Mouse (Mus musculus): ENCODE measurements around the gene Ube2c. TPM values are rescaled to one million over a fixed set of nuclear protein-coding genes. Genes with fewer than 3 reads are reported as not detected.

The Ube2c gene
- polyA plus RNA-seq, 1 experiment from 2014 or later: 42.8 TPM

DNA sequence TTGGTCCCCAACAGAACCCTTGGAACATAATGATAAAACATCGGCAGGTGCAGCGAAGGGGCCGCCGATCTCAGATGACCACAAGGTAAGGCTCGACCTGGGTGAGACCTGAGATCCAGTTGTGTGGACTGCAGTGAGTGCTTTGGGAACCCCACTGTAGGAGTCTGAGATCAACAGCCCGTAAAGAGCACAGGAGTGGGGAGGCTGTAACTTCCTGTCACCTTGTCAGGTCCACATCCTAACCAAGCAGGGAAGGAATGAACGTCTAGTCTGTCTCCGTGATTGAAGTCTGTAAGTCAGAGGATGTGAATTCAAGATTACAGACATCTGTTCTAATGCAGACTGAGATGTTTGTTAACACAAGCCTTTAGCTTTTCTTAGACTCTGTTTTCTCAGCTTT, 23.0 kb upstream of the Ube2c start:
- H3K27ac ChIP-seq (replicated peaks): no peak overlapping the region
- peaks cover 39% of the 10 kb centered on the region for H3K4me1 ChIP-seq
- no peak for ATAC-seq (ENCODE audit: low FRiP score)
- H3K36me3 ChIP-seq: peaks cover 22% of the 10 kb centered on the region
- H3K9me3 ChIP-seq (replicated peaks): no peaks in the 10 kb centered on the region
- H3K27me3 ChIP-seq (replicated peaks): no peaks in the 10 kb centered on the region
- WGBS: 62% methylated on average over 8 of the region's 8 CpGs
- peak overlapping the region; percentile 98 for H3K9ac ChIP-seq (replicated peaks)
- peak overlapping the region; percentile 74 for H3K4me2 ChIP-seq
- peak overlapping the region; percentile 96 for H3K4me3 ChIP-seq (replicated peaks)

DNA sequence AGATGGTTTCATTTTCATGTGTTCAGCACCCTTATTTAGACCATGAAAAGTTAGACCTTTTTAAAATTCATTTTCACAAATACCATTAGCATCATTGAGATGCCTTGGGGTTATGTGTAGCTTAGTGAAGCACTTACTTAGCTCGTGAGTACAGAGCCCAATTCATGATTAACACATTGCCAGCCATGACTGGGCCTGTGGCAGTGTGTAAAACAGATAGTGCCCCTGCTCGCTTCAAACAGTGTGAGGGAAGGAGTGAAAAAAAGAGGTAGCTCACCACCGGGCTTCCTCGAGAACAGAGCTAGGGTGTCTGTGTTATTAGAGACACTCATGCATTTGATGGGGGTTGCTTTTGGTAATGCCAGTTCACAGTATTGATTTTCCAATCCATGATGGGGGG, 21.5 kb upstream of the Ube2c start:
- ATAC-seq (ENCODE audit: low FRiP score): no peak
- peaks cover 39% of the 10 kb centered on the region for H3K4me1 ChIP-seq
- H3K27me3 ChIP-seq (replicated peaks): no peaks in the 10 kb centered on the region
- no peak overlapping the region for H3K27ac ChIP-seq (replicated peaks)
- WGBS: 80% methylated on average over 4 of the region's 4 CpGs
- no peak overlapping the region for H3K4me3 ChIP-seq (replicated peaks)
- H3K9ac ChIP-seq (replicated peaks): no peak overlapping the region
- H3K36me3 ChIP-seq: peaks cover 34% of the 10 kb centered on the region
- H3K4me2 ChIP-seq: no peak overlapping the region
- H3K9me3 ChIP-seq (replicated peaks): no peaks in the 10 kb centered on the region

DNA sequence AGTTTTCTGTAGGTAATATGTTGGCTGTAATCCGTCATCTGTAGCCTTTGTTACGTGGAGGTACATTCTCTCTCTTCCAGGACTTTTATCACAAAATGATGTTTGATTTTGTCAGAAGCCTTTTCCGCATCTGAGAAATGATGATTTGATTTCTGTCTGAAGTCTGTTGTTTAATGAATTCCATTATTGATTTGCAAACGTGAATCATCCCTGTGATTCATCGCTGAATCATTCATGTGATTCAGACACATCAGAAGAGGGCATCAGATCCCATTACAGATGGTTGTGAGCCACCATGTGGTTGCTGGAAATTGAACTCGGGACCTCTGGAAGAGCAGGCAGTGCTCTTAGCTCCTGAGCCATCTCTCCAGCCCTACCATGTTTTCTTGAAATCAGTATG, 20.7 kb upstream of the Ube2c start:
- WGBS: 88% methylated on average over 6 of the region's 6 CpGs
- Histone ChIP-seq H3K4me3 (replicated peaks) (no peak overlapping the region), H3K27ac (replicated peaks) (no peak overlapping the region), H3K4me2 (no peak overlapping the region), H3K36me3 (peaks cover 40% of the 10 kb centered on the region), H3K27me3 (replicated peaks) (no peaks in the 10 kb centered on the region), H3K4me1 (peaks cover 39% of the 10 kb centered on the region), H3K9ac (replicated peaks) (no peak overlapping the region), H3K9me3 (replicated peaks) (no peaks in the 10 kb centered on the region)
- no peak for ATAC-seq (ENCODE audit: low FRiP score)

- no peak for ATAC-seq (ENCODE audit: low FRiP score)
- H3K9ac ChIP-seq (replicated peaks): no peak overlapping the region
- WGBS: 92% methylated on average over 2 of the region's 2 CpGs
- H3K4me2 ChIP-seq: no peak overlapping the region
- H3K4me3 ChIP-seq (replicated peaks): no peak overlapping the region
- H3K27me3 ChIP-seq (replicated peaks): no peaks in the 10 kb centered on the region
- H3K4me1 ChIP-seq: peaks cover 19% of the 10 kb centered on the region
- no peaks in the 10 kb centered on the region for H3K9me3 ChIP-seq (replicated peaks)
- no peak overlapping the region for H3K27ac ChIP-seq (replicated peaks)
- H3K36me3 ChIP-seq: peaks cover 74% of the 10 kb centered on the region
Measured at GRCm38 (mm10) chr2:164752454-164752853, 17.2 kb upstream of the Ube2c start.

GRCm38 (mm10) chr2:164754105-164754504, 15.6 kb upstream of the Ube2c start:
- ATAC-seq (ENCODE audit: low FRiP score): no peak
- peaks cover 77% of the 10 kb centered on the region for H3K36me3 ChIP-seq
- no peak overlapping the region for H3K9ac ChIP-seq (replicated peaks)

DNA sequence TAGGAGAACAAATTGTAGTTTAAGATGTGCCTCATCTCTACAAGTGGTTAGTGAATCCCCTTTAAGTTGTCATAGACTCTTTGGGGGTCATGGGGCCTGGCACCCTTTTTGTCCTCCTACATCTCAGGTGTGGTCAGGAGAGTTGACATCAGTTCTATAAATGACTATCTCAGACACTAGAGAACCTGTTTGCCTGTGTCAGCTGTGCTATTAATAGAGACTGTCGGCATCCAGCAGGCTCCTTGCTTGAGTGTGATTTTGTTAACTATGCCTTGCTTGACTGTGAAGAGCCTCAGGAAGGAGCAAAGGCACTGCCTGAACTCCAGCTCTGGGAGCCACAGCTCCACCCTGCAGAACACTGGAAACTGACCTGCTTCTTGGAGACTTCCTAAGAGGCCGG, 14.9 kb upstream of the Ube2c start:
- Histone ChIP-seq H3K9me3 (replicated peaks) (no peaks in the 10 kb centered on the region), H3K4me1 (0 out of 2 replicates have a peak, but pooled peaks cover 3% of the 10 kb centered on the region), H3K4me3 (replicated peaks) (no peak overlapping the region), H3K27ac (replicated peaks) (no peak overlapping the region), H3K36me3 (peaks cover 83% of the 10 kb centered on the region), H3K27me3 (replicated peaks) (no peaks in the 10 kb centered on the region), H3K4me2 (no peak overlapping the region), H3K9ac (replicated peaks) (no peak overlapping the region)
- WGBS: 88% methylated on average over 2 of the region's 2 CpGs
- no peak for ATAC-seq (ENCODE audit: low FRiP score)

More at GRCm38 (mm10) chr2:164754105-164754504, 15.6 kb upstream of the Ube2c start:
- Histone ChIP-seq H3K27me3 (replicated peaks) (no peaks in the 10 kb centered on the region), H3K27ac (replicated peaks) (no peak overlapping the region), H3K4me3 (replicated peaks) (no peak overlapping the region), H3K4me1 (0 out of 2 replicates have a peak, but pooled peaks cover 5% of the 10 kb centered on the region), H3K4me2 (no peak overlapping the region), H3K9me3 (replicated peaks) (no peaks in the 10 kb centered on the region)
- 83% methylated on average over 11 of the region's 11 CpGs for WGBS

- H3K4me2 ChIP-seq: no peak overlapping the region
- H3K27ac ChIP-seq (replicated peaks): no peak overlapping the region
- peaks cover 97% of the 10 kb centered on the region for H3K36me3 ChIP-seq
- H3K4me3 ChIP-seq (replicated peaks): no peak overlapping the region
- no peaks in the 10 kb centered on the region for H3K9me3 ChIP-seq (replicated peaks)
- ATAC-seq (ENCODE audit: low FRiP score): no peak
- 89% methylated on average over 11 of the region's 11 CpGs for WGBS
- no peak overlapping the region for H3K9ac ChIP-seq (replicated peaks)
- no peaks in the 10 kb centered on the region for H3K4me1 ChIP-seq
- H3K27me3 ChIP-seq (replicated peaks): no peaks in the 10 kb centered on the region
Measured at GRCm38 (mm10) chr2:164757841-164758240, 11.9 kb upstream of the Ube2c start.

DNA sequence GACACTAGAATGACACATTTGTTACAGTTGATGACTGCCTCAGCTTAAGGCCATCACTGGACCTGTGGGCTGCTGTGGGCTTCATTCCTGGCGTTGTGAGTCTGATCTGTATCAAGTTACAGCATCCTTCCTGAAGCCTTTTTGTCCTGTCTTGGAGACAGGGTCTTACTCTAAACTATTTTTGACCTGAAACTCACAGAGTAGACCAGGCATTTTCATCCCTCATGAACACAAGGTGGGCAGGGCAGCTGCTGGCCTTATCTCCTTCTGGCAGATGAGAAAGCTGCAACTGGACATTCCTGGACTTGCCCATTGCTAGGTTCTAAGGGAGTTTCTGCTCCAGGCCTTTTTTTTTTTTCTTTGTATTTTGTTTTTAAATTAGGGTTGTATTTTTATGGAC, 11.0 kb upstream of the Ube2c start:
- peaks cover 100% of the 10 kb centered on the region for H3K36me3 ChIP-seq
- H3K4me2 ChIP-seq: no peak overlapping the region
- H3K4me1 ChIP-seq: no peaks in the 10 kb centered on the region
- WGBS: 89% methylated on average over 1 of the region's 1 CpGs
- H3K4me3 ChIP-seq (replicated peaks): no peak overlapping the region
- no peak overlapping the region for H3K9ac ChIP-seq (replicated peaks)
- H3K9me3 ChIP-seq (replicated peaks): no peaks in the 10 kb centered on the region
- no peak for ATAC-seq (ENCODE audit: low FRiP score)
- H3K27ac ChIP-seq (replicated peaks): no peak overlapping the region
- no peaks in the 10 kb centered on the region for H3K27me3 ChIP-seq (replicated peaks)

DNA sequence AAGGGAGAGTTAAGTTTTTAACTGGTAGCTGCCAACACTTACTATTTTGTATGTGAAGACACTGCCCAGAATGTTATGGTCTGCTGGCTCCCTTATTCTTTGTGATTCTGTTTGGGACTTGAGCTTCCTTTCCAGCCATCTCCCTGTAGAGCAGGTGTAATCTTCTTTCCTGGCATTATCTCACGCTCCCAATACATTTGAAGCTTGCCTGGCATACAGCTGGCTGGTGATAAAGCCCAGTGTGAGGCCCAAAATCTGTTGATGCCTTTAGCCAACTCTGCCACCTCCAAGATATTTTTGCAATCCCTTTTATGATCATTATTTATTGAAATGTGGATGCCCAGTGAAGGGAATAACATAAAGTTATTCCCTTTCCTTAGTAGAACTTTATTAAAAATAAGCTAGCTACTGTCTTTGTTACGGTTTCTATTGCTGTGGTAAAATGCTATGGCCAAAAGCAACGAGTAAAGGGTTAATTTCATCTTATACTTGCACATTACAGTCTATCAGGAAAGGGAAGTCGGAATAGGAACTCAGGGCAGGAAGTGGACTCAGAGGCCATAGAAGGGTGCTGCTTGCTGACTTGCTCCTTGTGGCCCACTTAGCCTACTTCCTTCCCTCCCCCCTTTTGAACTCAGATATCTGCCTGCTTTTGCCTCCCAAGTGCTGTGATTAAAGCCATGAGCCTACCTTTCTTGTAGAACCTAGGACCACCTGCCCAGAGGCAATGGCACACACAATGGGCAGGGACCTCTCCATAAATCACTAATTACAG, 9.5 kb upstream of the Ube2c start:
- H3K36me3 ChIP-seq: peaks cover 93% of the 10 kb centered on the region
- no peak overlapping the region for H3K9ac ChIP-seq (replicated peaks)
- no peaks in the 10 kb centered on the region for H3K4me1 ChIP-seq
- 86% methylated on average over 4 of the region's 4 CpGs for whole genome bisulfite sequencing
- H3K27ac ChIP-seq (replicated peaks): no peak overlapping the region
- H3K4me3 ChIP-seq (replicated peaks): no peak overlapping the region
- no peak overlapping the region for H3K4me2 ChIP-seq
- H3K27me3 ChIP-seq (replicated peaks): no peaks in the 10 kb centered on the region
- no peaks in the 10 kb centered on the region for H3K9me3 ChIP-seq (replicated peaks)
- no peak for ATAC-seq (ENCODE audit: low FRiP score)

GRCm38 (mm10) chr2:164761502-164761901, 8.2 kb upstream of the Ube2c start:
- Histone ChIP-seq H3K4me3 (replicated peaks) (no peak overlapping the region), H3K4me1 (no peaks in the 10 kb centered on the region), H3K9me3 (replicated peaks) (no peaks in the 10 kb centered on the region), H3K36me3 (peaks cover 93% of the 10 kb centered on the region), H3K27ac (replicated peaks) (no peak overlapping the region), H3K9ac (replicated peaks) (no peak overlapping the region), H3K27me3 (replicated peaks) (no peaks in the 10 kb centered on the region), H3K4me2 (no peak overlapping the region)
- WGBS: 90% methylated on average over 2 of the region's 2 CpGs
- ATAC-seq (ENCODE audit: low FRiP score): no peak

DNA sequence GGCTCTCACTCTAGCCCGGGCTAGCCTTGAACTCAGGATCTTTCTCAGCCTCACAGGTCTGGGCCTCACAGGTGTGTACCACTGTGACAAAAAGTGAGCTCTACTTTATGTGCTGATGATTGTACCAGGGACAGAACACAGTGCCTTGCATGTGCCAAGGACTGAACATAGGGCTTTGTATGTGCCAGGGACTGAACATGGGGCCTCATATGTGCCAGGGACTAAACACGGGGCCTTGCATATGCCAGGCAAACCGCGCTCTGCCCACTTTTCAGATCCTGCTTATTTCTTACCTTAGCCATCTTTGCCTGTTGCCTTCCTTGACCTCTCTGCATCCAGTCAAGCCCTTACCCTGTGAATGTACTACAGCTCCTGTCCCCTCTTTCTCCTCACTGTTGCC, 7.7 kb upstream of the Ube2c start:
- peaks cover 93% of the 10 kb centered on the region for H3K36me3 ChIP-seq
- no peak overlapping the region for H3K4me2 ChIP-seq
- no peak for ATAC-seq (ENCODE audit: low FRiP score)
- no peak overlapping the region for H3K9ac ChIP-seq (replicated peaks)
- H3K4me3 ChIP-seq (replicated peaks): no peak overlapping the region
- no peaks in the 10 kb centered on the region for H3K4me1 ChIP-seq
- H3K27ac ChIP-seq (replicated peaks): no peak overlapping the region
- no peaks in the 10 kb centered on the region for H3K9me3 ChIP-seq (replicated peaks)
- 99% methylated on average over 4 of the region's 4 CpGs for WGBS
- H3K27me3 ChIP-seq (replicated peaks): no peaks in the 10 kb centered on the region

- H3K4me2 ChIP-seq: no peak overlapping the region
- H3K4me1 ChIP-seq: no peaks in the 10 kb centered on the region
- peaks cover 93% of the 10 kb centered on the region for H3K36me3 ChIP-seq
- WGBS: 92% methylated on average over 7 of the region's 7 CpGs
- no peaks in the 10 kb centered on the region for H3K27me3 ChIP-seq (replicated peaks)
- H3K9me3 ChIP-seq (replicated peaks): no peaks in the 10 kb centered on the region
- H3K4me3 ChIP-seq (replicated peaks): no peak overlapping the region
- no peak overlapping the region for H3K27ac ChIP-seq (replicated peaks)
- H3K9ac ChIP-seq (replicated peaks): no peak overlapping the region
- ATAC-seq (ENCODE audit: low FRiP score): no peak
Measured at GRCm38 (mm10) chr2:164762593-164762992, 7.1 kb upstream of the Ube2c start.

All from neural tube, embryonic 15.5 days (tissue).